Mouse (Mus musculus): ENCODE results near the gene Chml. TPM values are rescaled to one million over a fixed set of nuclear protein-coding genes. Genes with fewer than 3 reads are reported as not detected.

Chml gene
- polyA plus RNA-seq, 1 experiment: 5.6 TPM

- DNase-seq (ENCODE audit: low read depth): no peak
These were observed 44.1 kb downstream of the Chml start for GRCm38 (mm10) chr1:175648615-175649014.

- DNase-seq (ENCODE audit: low read depth): no peak
These were observed 45.7 kb downstream of the Chml start for GRCm38 (mm10) chr1:175646952-175647351.

GRCm38 (mm10) chr1:175643496-175644265, 49.0 kb downstream of the Chml start:
- DNase-seq (ENCODE audit: low read depth): no peak

- no peak for DNase-seq (ENCODE audit: low read depth)
These were observed 52.1 kb downstream of the Chml start for GRCm38 (mm10) chr1:175640435-175641150.

GRCm38 (mm10) chr1:175639072-175639471, 53.6 kb downstream of the Chml start:
- DNase-seq (ENCODE audit: low read depth): no peak

- DNase-seq (ENCODE audit: low read depth): no peak
These were observed 55.0 kb downstream of the Chml start for GRCm38 (mm10) chr1:175637677-175638076.

GRCm38 (mm10) chr1:175632470-175632869, 60.2 kb downstream of the Chml start:
- no peak for DNase-seq (ENCODE audit: low read depth)

Other genes starting within 250 kb of the Chml start
- 1.8 and 2.1 TPM in 2 replicates for gene Rgs7, start 200.4 kb downstream of the Chml start, polyA plus RNA-seq (2012; rRNA removed)
- 0.96 and 1.0 TPM in 2 replicates for gene Kmo, start 72.5 kb downstream of the Chml start, polyA plus RNA-seq (2012; rRNA removed)
- 37.2 and 49.6 TPM in 2 replicates for gene Fh1, start 67.3 kb downstream of the Chml start, polyA plus RNA-seq (2012; rRNA removed)
- 14.1 and 16.3 TPM in 2 replicates for gene Opn3, start 125 bp downstream of the Chml start, polyA plus RNA-seq (2012; rRNA removed)
- gene Wdr64, start 5.7 kb upstream of the Chml start, polyA plus RNA-seq (2012; rRNA removed): 0.15 and 0.19 TPM in 2 replicates
- 0.22 and 0.65 TPM in 2 replicates for gene Exo1, start 187.7 kb upstream of the Chml start, polyA plus RNA-seq (2012; rRNA removed)
- gene Gm38100, start 227.4 kb upstream of the Chml start, polyA plus RNA-seq (2012; rRNA removed): not detected in 2 replicates

Data from gonadal fat pad, adult 2 months (tissue).